Mouse (Mus musculus): Measurements from ENCODE around the gene Rab44.

DNA sequence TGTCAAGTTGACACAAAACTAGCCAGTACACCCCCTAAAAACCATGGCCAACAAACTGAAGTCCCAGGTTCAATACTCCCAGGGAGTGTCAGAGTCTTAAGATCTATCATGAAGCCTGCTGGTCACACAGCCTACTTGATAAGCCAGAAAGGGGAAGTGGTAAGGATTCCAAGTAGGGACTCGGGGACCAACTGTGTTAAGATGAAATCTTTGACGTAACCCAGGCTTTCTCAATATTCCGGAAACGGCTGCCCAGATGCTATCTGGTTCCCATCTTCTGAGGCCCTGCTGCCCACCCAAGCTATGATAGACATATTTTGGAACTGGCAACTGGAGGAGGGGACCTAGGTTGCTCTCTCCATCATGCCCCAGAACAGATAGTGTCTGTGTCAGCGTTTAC lies 2.6 kb upstream of the Rab44 start:
- TF ChIP-seq CTCF (IDR thresholded peaks at IDR 0.05; ENCODE audit: control insufficient read depth, insufficient read depth, insufficient replicate concordance, low read depth, low read length), result no peak
- no peak for TF ChIP-seq POLR2A (IDR thresholded peaks at IDR 0.05; ENCODE audit: control insufficient read depth, low read depth, low read length)
